In the genomic region with DNA sequence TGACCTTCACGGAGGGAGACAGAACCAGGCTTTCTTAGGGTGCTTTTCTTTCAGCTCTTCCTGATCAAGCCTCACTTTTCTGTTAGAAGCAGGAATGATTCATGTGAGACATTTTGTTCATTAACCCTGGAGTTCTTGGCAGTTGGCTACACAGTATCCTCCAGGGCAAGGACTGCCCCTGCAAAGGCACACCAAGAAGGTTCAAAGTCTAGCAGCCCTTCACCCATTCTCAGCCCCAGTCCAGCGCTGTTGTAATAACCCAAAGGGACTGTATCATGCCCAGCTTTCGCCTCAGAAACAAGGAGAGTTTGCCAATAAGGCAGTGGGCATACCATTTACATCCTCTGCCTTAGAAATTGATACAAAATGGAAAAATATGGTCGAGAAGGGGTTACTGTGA, we compare ENCODE assay signal across 1 mouse cellular context.
TF ChIP-seq lines count a peak whose summit lies in the region.

No protein-coding gene starts in this region.

TF ChIP-seq in CH12.LX, 34 proteins besides CTCF, POLR2A, EP300 and RAD21 (continued from another document):
- TF ChIP-seq NELFE (IDR thresholded peaks at IDR 0.05; ENCODE audit: low read depth, low read length) (no peak), ELF1 (IDR thresholded peaks at IDR 0.05; ENCODE audit: low read depth, low read length) (no peak)
TF ChIP-seq in CH12.LX: peak in this region for 0.
